Mouse (Mus musculus): ENCODE data around the gene Gm20837. TPM values are rescaled to one million over a fixed set of nuclear protein-coding genes. Genes with fewer than 3 reads are reported as not detected.

Gene Gm20837
- not detected for polyA plus RNA-seq (2015; fragmentation: Illumina TruSeq; extraction: RNeasy Lipid Tissue Mini Kit (QIAGEN cat#74804); ENCODE audit: insufficient read depth, low replicate concordance)

DNA sequence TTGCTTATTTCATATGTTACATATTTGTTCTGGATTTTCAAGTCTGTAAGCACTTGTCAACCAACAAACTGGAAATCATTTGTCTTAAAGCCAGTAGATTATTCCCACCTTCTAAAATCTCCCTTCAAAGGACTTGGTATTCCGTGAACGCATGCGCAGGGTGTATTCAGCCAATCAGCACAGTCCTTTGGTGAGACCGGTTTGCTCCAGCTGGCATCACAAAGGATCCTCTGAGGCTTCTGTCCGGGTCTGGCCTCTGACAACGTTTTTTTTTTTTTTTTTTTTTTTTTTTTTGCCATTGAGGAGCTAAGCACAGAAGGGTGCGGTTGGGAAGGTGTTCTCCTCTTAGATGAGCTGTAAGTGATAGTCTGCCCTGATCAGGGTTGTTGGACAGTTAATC is at the start of gene Gm20837:
Gene Gm20837 (plus strand): TSS at position 301 of the 400 bp plus-strand sequence.

Measured in spleen, adult 10 weeks (tissue).